In the genomic region with DNA sequence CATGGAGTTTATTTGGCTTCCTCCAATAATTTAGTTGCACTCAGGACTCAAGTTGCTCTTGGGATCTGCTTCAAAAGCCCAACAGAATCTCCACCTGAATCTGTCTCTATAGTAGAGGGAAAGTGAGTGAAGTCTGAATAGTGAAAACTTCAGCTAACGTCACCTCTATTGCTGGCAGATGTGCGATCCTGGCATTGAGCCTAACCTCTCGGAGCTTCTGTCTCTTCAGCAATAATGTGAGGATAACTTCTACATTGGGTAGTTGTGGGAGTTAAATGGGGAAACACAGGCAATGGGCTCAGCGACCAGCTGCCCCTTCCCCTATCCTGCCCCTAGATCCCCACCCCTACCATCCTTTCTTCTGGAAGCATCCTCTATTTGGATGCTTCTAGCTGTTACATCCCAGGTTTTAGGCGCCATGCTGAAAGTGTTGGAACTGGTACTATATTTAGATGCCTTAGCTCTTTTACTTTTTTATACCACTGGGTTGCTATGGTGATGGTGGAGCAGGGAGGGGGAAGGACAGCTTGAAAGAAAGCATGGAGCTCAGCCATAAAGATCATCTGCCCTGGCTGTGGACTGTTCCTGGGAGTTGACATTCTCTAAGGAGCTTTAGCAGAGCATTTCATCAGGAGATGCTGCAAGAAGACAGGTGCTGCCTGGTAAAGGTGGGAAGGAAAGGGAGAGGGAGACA, we compare ENCODE assay signal across 12 mouse cellular contexts.
DNase-seq lines count a peak whose midpoint lies in the region; ATAC-seq and TF ChIP-seq lines count a peak whose summit lies in the region.
"Had no signal": no experiment of that assay in that cellular context is flagged by ENCODE, and none has a peak within 500 bp of the region (broad histone marks: within the 10 kb centered on the region; RNA-seq: fewer than 3 reads in every experiment).

No protein-coding gene starts in this region.

- H3K4me2 ChIP-seq in kidney, embryonic 14.5 days (replicated peaks; ENCODE audit: low read depth, low read length): no peak overlapping the region
- H3K4me2 ChIP-seq: embryonic facial prominence, embryonic 13.5 days had no signal

- TF ChIP-seq POLR2A in olfactory bulb, adult 2 months (IDR thresholded peaks at IDR 0.05; ENCODE audit: insufficient read depth, low read depth, low read length): no peak

- no peaks in the 10 kb centered on the region for H3K9me3 ChIP-seq in kidney, embryonic 14.5 days (ENCODE audit: control insufficient read depth, low read length)
- H3K9me3 ChIP-seq: embryonic facial prominence, embryonic 13.5 days had no signal

- DNase-seq in heart, adult 11 months: peak; percentile 42
- DNase-seq in heart, postnatal 25 days (ENCODE audit: low spot score): no peak
- peak; percentile 44 for DNase-seq in cerebellum, adult 8-10 months
- peak; percentile 71 for DNase-seq in layer of hippocampus, adult 9-10 months (ENCODE audit: low spot score)
- no peak for DNase-seq in embryo, embryonic 11 days
- DNase-seq in adipocyte (ENCODE audit: low spot score): no peak
- DNase-seq: liver had no signal

- peaks cover 10% of the 10 kb centered on the region for H3K4me1 ChIP-seq in olfactory bulb, adult 2 months (ENCODE audit: control insufficient read depth, insufficient read depth, low read length)
- H3K4me1 ChIP-seq in kidney, embryonic 14.5 days (ENCODE audit: control insufficient read depth, insufficient read depth, low read length): no peaks in the 10 kb centered on the region

- no peak overlapping the region for H3K9ac ChIP-seq in kidney, embryonic 14.5 days (ENCODE audit: low read depth, low read length)
- H3K9ac ChIP-seq: embryonic facial prominence, embryonic 13.5 days had no signal

- H3K27me3 ChIP-seq in kidney, embryonic 14.5 days (ENCODE audit: control insufficient read depth, insufficient read depth, low read length): 0 out of 2 replicates have a peak, but pooled peaks cover 3% of the 10 kb centered on the region
- H3K27me3 ChIP-seq: embryonic facial prominence, embryonic 13.5 days had no signal

- no peak for ATAC-seq in kidney, embryonic 14.5 days (ENCODE audit: low FRiP score, low TSS enrichment)
- ATAC-seq: activated CD4-positive, CD25-positive, alpha-beta regulatory T cell, adult 4 months had no signal

- intact Hi-C loops in heart, postnatal 25 days (cut with DNase I): no loop called here

- 20% methylated on average over 5 of the region's 5 CpGs for WGBS in olfactory bulb, adult 2 months
- WGBS in kidney, embryonic 14.5 days: 83% methylated on average over 5 of the region's 5 CpGs

- peak overlapping the region; percentile 29 for H3K4me3 ChIP-seq in olfactory bulb, adult 2 months (ENCODE audit: insufficient read depth, low read depth, low read length)
- H3K4me3 ChIP-seq in kidney, embryonic 14.5 days (ENCODE audit: low read length): no peak overlapping the region
- H3K4me3 ChIP-seq: embryonic facial prominence, embryonic 13.5 days; myocyte had no signal

- no peak for TF ChIP-seq CTCF in olfactory bulb, adult 2 months (IDR thresholded peaks at IDR 0.05; ENCODE audit: insufficient read depth, low read depth, low read length)

- H3K27ac ChIP-seq in olfactory bulb, adult 2 months (ENCODE audit: insufficient read depth, low read depth, low read length): peak overlapping the region; percentile 95
- H3K27ac ChIP-seq in kidney, embryonic 14.5 days (ENCODE audit: low read depth, low read length): no peak overlapping the region
- H3K27ac ChIP-seq: embryonic facial prominence, embryonic 13.5 days had no signal

- H3K36me3 ChIP-seq in kidney, embryonic 14.5 days (ENCODE audit: control insufficient read depth, insufficient read depth, low read length): no peaks in the 10 kb centered on the region
- H3K36me3 ChIP-seq: embryonic facial prominence, embryonic 13.5 days had no signal

Comparison
In these comparisons a context has a peak if more than half of its experiments do, and no peak if none do; other contexts are left out.
1. DNase-seq: peak in heart, adult 11 months (single experiment), cerebellum, adult 8-10 months (single experiment) and layer of hippocampus, adult 9-10 months (single experiment); none in heart, postnatal 25 days (single experiment), embryo, embryonic 11 days (single experiment) and adipocyte (single experiment).